Mouse (Mus musculus) R1 (cell line): ENCODE data around the gene Olfr652.
A peak's percentile ranks its signal among the peaks of the same experiment; 100 is the strongest.

Experiments
- DNase-seq: peaks from one replicate; pipeline ENCODE4 v3.0.0-alpha.2; 2018; ENCODE audit warnings: low read depth, low spot score

Gene Olfr652

GRCm38 (mm10) chr7:104560601-104561000 lies at the start of gene Olfr652:
Gene Olfr652, plus strand, starts transcription at chr7:104560901.
- DNase-seq = no peak

DNA sequence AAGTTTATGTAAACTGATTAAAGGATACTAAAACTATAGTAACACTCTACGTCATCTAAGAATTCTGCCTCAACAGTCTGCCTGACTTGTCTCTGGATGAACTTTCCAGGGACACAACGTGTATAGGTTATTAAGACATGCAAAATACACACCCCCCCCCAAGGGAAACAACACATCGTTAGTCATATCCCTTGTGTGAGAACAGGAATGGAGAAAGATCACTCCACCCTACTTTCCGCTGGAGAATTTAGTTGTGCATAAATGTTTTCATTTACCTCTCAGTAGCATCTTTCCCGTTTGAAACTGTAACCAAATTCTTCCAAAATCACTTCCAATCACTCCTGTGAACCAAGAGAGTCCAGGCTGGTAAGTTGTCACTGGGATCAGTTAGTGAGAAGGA lies 10.9 kb upstream of the Olfr652 start, which contains the start of gene Olfr651:
Gene Olfr651, plus strand, starts transcription at position 301 of the 400 bp plus-strand sequence.
- DNase-seq = no peak

- no peak for DNase-seq
Measured at GRCm38 (mm10) chr7:104552700-104553099, 8.0 kb upstream of the Olfr652 start.

GRCm38 (mm10) chr7:104577014-104577413 lies 16.3 kb downstream of the Olfr652 start, which contains the start of gene Olfr653:
Gene Olfr653, plus strand, starts transcription at chr7:104577314.
- no peak for DNase-seq

- no peak for DNase-seq
Measured at GRCm38 (mm10) chr7:104580846-104581245, 20.1 kb downstream of the Olfr652 start.

- DNase-seq = no peak
Measured at GRCm38 (mm10) chr7:104581429-104581828, 20.7 kb downstream of the Olfr652 start.

DNA sequence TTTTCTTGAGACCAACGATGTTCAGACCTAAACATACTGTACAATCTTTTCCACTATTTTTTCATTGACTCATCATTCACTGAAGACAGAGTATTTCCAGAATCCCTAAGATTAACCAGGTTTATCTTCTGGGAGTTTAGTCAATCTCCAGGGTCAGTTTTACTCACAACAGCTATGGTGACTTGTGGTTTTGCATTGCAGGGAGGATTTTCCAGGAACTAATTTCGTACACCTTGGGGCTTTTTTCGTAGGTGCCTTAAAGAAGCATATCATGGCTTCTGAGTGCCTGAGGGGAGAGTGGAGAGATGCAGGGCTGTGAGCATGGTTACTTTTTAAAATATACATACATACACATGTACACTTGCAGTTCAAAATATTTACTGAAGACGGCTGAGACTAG lies 26.0 kb downstream of the Olfr652 start, which contains the start of gene Olfr654:
Gene Olfr654, plus strand, starts transcription at position 301 of the 400 bp plus-strand sequence.
- DNase-seq = no peak

- no peak for DNase-seq
Measured at GRCm38 (mm10) chr7:104588274-104588673, 27.6 kb downstream of the Olfr652 start.

- no peak for DNase-seq
Measured at GRCm38 (mm10) chr7:104601679-104602078, 41.0 kb downstream of the Olfr652 start, which contains the start of gene Olfr655. Gene Olfr655, minus strand, starts transcription at chr7:104601779.

GRCm38 (mm10) chr7:104603173-104603572 lies 42.5 kb downstream of the Olfr652 start:
- peak; percentile 55 for DNase-seq

GRCm38 (mm10) chr7:104604727-104605126 lies 44.0 kb downstream of the Olfr652 start:
- no peak for DNase-seq

GRCm38 (mm10) chr7:104613655-104614054 lies 53.0 kb downstream of the Olfr652 start, which contains the start of gene Olfr656:
Gene Olfr656, plus strand, starts transcription at chr7:104613955.
- no peak for DNase-seq
